Mouse (Mus musculus) heart, embryonic 11.5 days (tissue): ENCODE measurements around the gene Ctsd. TPM values are rescaled to one million over a fixed set of nuclear protein-coding genes. Genes with fewer than 3 reads are reported as not detected.

Source experiments
- ATAC-seq: fragments of 200-750 bp; cut with Nextera tagmentation; replicated peaks from 2 replicates; pipeline ENCODE4 v1.8.0; 2017; ENCODE audit warnings: moderate library complexity; ENCODE audit not compliant: insufficient number of reproducible peaks, low FRiP score, low TSS enrichment
- H3K27ac ChIP-seq: fragments of 300-500 bp; sonication (generic); 2 replicates; pipeline ENCODE4 v1.5.1; 2014; ENCODE audit warnings: mild to moderate bottlenecking, low read depth, low read length
- H3K27me3 ChIP-seq: fragments of 300-500 bp; sonication (generic); 2 replicates; pipeline ENCODE4 v1.6.1; 2014; ENCODE audit warnings: mild to moderate bottlenecking, low read length, mixed read lengths; ENCODE audit not compliant: control insufficient read depth, insufficient read depth
- H3K36me3 ChIP-seq: fragments of 300-500 bp; sonication (generic); 2 replicates; pipeline ENCODE4 v1.6.1; 2014; ENCODE audit warnings: mild to moderate bottlenecking, low read length, moderate library complexity, mixed read lengths; ENCODE audit not compliant: control insufficient read depth, insufficient read depth
- H3K4me1 ChIP-seq: fragments of 300-500 bp; sonication (generic); 2 replicates; pipeline ENCODE4 v1.6.1; 2014; ENCODE audit warnings: low read length; ENCODE audit not compliant: control insufficient read depth, insufficient read depth
- H3K4me2 ChIP-seq: fragments of 300-500 bp; sonication (generic); 2 replicates; pipeline ENCODE4 v1.6.1; 2014; ENCODE audit warnings: mild to moderate bottlenecking, moderate library complexity
- H3K4me3 ChIP-seq: fragments of 300-500 bp; sonication (generic); 2 replicates; pipeline ENCODE4 v1.5.1; 2014; ENCODE audit warnings: low read depth, low read length
- H3K9ac ChIP-seq: fragments of 300-500 bp; sonication (generic); 2 replicates; pipeline ENCODE4 v1.6.1; 2014; ENCODE audit warnings: mild to moderate bottlenecking, low read depth, low read length, moderate library complexity
- H3K9me3 ChIP-seq: fragments of 300-500 bp; sonication (generic); replicated peaks from 2 replicates; pipeline ENCODE4 v1.6.1; 2016; ENCODE audit warnings: low read length; ENCODE audit not compliant: control insufficient read depth
- WGBS: fragments of 180-500 bp; shearing (Covaris S2); extraction: QIAGEN DNeasy Blood & Tissue Kit; methylation state at CpG from one replicate; pipeline ENCODE4 v1.1.7; 2014; ENCODE audit not compliant: insufficient replicate concordance; 5-methylcytosine and 5-hydroxymethylcytosine counted together
- polyA plus RNA-seq: library from polyadenylated mRNA; unstranded; fragments of >200 nt; fragmentation: Nextera tagmentation; extraction: Ambion mirVana; gene quantifications from 2 replicates; pipeline ENCODE4 v1.2.1, GENCODE M21; 2014

Gene Ctsd
- polyA plus RNA-seq, 1 experiment from 2014 or later, result 378 TPM

GRCm38 (mm10) chr7:142368856-142369255, 19.0 kb downstream of the Ctsd start:
- 88% methylated on average over 2 of the region's 2 CpGs for WGBS

GRCm38 (mm10) chr7:142363107-142363506, 24.7 kb downstream of the Ctsd start:
- Histone ChIP-seq H3K36me3 (no peaks in the 10 kb centered on the region), H3K9ac (no peak overlapping the region), H3K27me3 (no peaks in the 10 kb centered on the region), H3K4me3 (no peak overlapping the region), H3K9me3 (no peaks in the 10 kb centered on the region), H3K27ac (no peak overlapping the region), H3K4me1 (no peaks in the 10 kb centered on the region), H3K4me2 (no peak overlapping the region)
- no peak for ATAC-seq
- 68% methylated on average over 4 of the region's 4 CpGs for WGBS

More at GRCm38 (mm10) chr7:142368856-142369255, 19.0 kb downstream of the Ctsd start:
- Histone ChIP-seq H3K9me3 (no peaks in the 10 kb centered on the region), H3K4me1 (peaks cover 14% of the 10 kb centered on the region), H3K9ac (no peak overlapping the region), H3K27ac (no peak overlapping the region), H3K4me2 (no peak overlapping the region), H3K27me3 (peaks cover 5% of the 10 kb centered on the region; the same call in 1 of the 2 replicates), H3K4me3 (no peak overlapping the region), H3K36me3 (no peaks in the 10 kb centered on the region)
- no peak for ATAC-seq

GRCm38 (mm10) chr7:142360743-142361142, 27.1 kb downstream of the Ctsd start:
- no peaks in the 10 kb centered on the region for H3K36me3 ChIP-seq
- no peaks in the 10 kb centered on the region for H3K4me1 ChIP-seq
- no peak overlapping the region for H3K4me3 ChIP-seq
- H3K9me3 ChIP-seq, result no peaks in the 10 kb centered on the region
- no peaks in the 10 kb centered on the region for H3K27me3 ChIP-seq
- H3K4me2 ChIP-seq, result no peak overlapping the region
- H3K27ac ChIP-seq, result no peak overlapping the region
- ATAC-seq, result no peak
- no peak overlapping the region for H3K9ac ChIP-seq

DNA sequence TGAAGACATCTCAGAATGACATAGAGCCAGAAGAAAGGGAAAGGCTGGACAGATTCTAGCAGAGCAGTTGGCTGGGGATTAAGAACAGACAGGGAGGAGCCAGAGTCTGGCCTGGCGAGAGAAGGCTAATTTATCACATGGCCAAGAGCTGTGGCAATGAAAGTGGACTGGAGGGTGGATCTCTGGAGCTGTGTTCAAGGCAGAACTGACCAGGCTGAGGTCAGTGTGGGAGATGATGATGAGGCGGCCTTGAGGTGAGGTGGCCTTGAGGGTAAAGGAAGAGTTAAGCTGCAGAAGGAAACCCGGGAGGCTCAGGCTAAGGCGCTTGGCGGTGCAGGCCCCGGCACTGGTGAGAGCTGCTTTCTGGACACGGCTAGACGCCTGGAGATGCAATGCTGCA, 28.7 kb downstream of the Ctsd start:
- Histone ChIP-seq H3K36me3 (no peaks in the 10 kb centered on the region), H3K27ac (no peak overlapping the region)
- 69% methylated on average over 8 of the region's 8 CpGs for WGBS

DNA sequence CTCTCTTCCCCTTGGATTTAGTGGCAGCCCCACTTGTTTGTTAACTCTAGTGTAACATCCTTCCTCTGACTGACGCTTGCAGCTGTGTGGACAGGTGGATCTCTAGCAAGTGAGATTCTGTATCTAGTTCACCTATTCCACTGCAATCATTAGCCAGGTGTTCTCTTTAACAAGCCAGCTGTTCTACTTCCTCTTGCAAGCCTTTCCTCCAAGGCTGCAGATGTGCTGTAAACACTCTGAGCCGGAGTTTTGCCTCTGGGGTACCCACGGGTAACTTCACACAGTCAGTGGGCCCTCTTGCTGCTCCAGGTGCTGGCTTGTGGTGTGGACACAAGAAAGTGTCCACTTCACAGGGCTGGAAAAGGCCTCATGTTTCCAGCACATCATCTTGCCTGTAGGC, 30.3 kb downstream of the Ctsd start:
- Histone ChIP-seq H3K4me3 (no peak overlapping the region), H3K36me3 (no peaks in the 10 kb centered on the region), H3K4me1 (peaks cover 15% of the 10 kb centered on the region; the same call in 1 of the 2 replicates), H3K9ac (no peak overlapping the region), H3K9me3 (no peaks in the 10 kb centered on the region), H3K4me2 (no peak overlapping the region), H3K27me3 (no peaks in the 10 kb centered on the region), H3K27ac (no peak overlapping the region)
- no peak for ATAC-seq
- WGBS, result 75% methylated on average over 3 of the region's 3 CpGs

More for the DNA sequence above, 28.7 kb downstream of the Ctsd start:
- no peak overlapping the region for H3K4me3 ChIP-seq
- no peak for ATAC-seq
- no peaks in the 10 kb centered on the region for H3K9me3 ChIP-seq
- no peak overlapping the region for H3K9ac ChIP-seq
- no peaks in the 10 kb centered on the region for H3K27me3 ChIP-seq
- H3K4me2 ChIP-seq, result no peak overlapping the region
- H3K4me1 ChIP-seq, result peaks cover 11% of the 10 kb centered on the region; the same call in 1 of the 2 replicates

- Histone ChIP-seq H3K4me3 (no peak overlapping the region), H3K27me3 (no peaks in the 10 kb centered on the region), H3K4me1 (peaks cover 15% of the 10 kb centered on the region; the same call in 1 of the 2 replicates), H3K4me2 (no peak overlapping the region), H3K9ac (no peak overlapping the region), H3K27ac (no peak overlapping the region), H3K36me3 (no peaks in the 10 kb centered on the region), H3K9me3 (no peaks in the 10 kb centered on the region)
- ATAC-seq, result 0 out of 2 replicates have a peak, but pooled peaks have one; percentile 10
- 55% methylated on average over 8 of the region's 8 CpGs for WGBS
These were observed 33.1 kb downstream of the Ctsd start for GRCm38 (mm10) chr7:142354661-142355233.

DNA sequence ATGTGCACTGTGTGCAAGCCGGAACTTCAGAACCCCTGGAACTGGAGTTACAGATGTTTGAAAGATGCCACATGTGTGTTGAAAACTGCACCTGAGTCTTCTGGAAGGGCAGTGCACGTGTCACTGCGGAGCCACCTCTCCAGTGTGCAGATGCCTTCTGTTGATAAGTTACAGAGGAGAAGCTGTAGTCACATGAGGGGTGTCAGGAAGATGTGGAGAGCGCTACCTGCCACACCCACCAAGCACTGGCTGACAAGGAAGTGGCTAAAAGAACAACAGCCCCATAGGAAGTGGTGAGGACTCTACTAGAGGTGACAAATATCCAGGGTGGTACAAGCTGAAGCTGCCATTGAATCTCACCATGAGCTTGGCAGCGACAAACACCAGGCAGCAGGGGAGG, 34.0 kb downstream of the Ctsd start:
- ATAC-seq, result no peak
- peaks cover 15% of the 10 kb centered on the region; the same call in 1 of the 2 replicates for H3K4me1 ChIP-seq
- H3K27ac ChIP-seq, result no peak overlapping the region
- no peaks in the 10 kb centered on the region for H3K27me3 ChIP-seq
- H3K9me3 ChIP-seq, result no peaks in the 10 kb centered on the region
- H3K36me3 ChIP-seq, result no peaks in the 10 kb centered on the region
- WGBS, result 49% methylated on average over 5 of the region's 5 CpGs
- H3K9ac ChIP-seq, result no peak overlapping the region
- H3K4me2 ChIP-seq, result no peak overlapping the region
- no peak overlapping the region for H3K4me3 ChIP-seq

- no peak overlapping the region for H3K4me3 ChIP-seq
- H3K4me1 ChIP-seq, result peaks cover 15% of the 10 kb centered on the region; the same call in 1 of the 2 replicates
- WGBS, result 61% methylated on average over 5 of the region's 5 CpGs
- H3K27ac ChIP-seq, result no peak overlapping the region
- H3K36me3 ChIP-seq, result no peaks in the 10 kb centered on the region
- no peak for ATAC-seq
- H3K9ac ChIP-seq, result no peak overlapping the region
- H3K9me3 ChIP-seq, result no peaks in the 10 kb centered on the region
- H3K27me3 ChIP-seq, result no peaks in the 10 kb centered on the region
- no peak overlapping the region for H3K4me2 ChIP-seq
These were observed 36.3 kb downstream of the Ctsd start for GRCm38 (mm10) chr7:142351569-142351968.

- Histone ChIP-seq H3K27me3 (no peaks in the 10 kb centered on the region), H3K4me3 (no peak overlapping the region), H3K4me2 (no peak overlapping the region), H3K9me3 (no peaks in the 10 kb centered on the region), H3K27ac (no peak overlapping the region), H3K4me1 (peaks cover 6% of the 10 kb centered on the region; the same call in 1 of the 2 replicates), H3K9ac (no peak overlapping the region), H3K36me3 (no peaks in the 10 kb centered on the region)
- 33% methylated on average over 9 of the region's 9 CpGs for WGBS
- no peak for ATAC-seq
These were observed 38.4 kb downstream of the Ctsd start for GRCm38 (mm10) chr7:142349308-142349961.
